ENCODE assay signal across 8 mouse cellular contexts in genomic region chr11:44619887-44620693, GRCm38 (mm10). TPM values are rescaled to one million over a fixed set of nuclear protein-coding genes. Genes with fewer than 3 reads are reported as not detected.
DNase-seq lines count a peak whose midpoint lies in the region; ATAC-seq and TF ChIP-seq lines count a peak whose summit lies in the region.

No protein-coding gene starts in this region.

- H3K9me3 ChIP-seq in lung, embryonic 14.5 days (ENCODE audit: low read depth, low read length): peaks cover 5% of the 10 kb centered on the region; the same call in 1 of the 2 replicates
- H3K9me3 ChIP-seq in heart, embryonic 14.5 days (ENCODE audit: control insufficient read depth, low read length): peaks cover 4% of the 10 kb centered on the region; the same call in 1 of the 2 replicates
- no peaks in the 10 kb centered on the region for H3K9me3 ChIP-seq in limb, embryonic 13.5 days
- no peaks in the 10 kb centered on the region for H3K9me3 ChIP-seq in stomach, embryonic 16.5 days (replicated peaks; ENCODE audit: control insufficient read depth, low read length)

- WGBS in lung, embryonic 14.5 days: 6% methylated on average over 41 of the region's 41 CpGs
- WGBS in heart, embryonic 14.5 days: 3% methylated on average over 41 of the region's 41 CpGs
- WGBS in limb, embryonic 13.5 days: 1% methylated on average over 41 of the region's 41 CpGs
- 9% methylated on average over 41 of the region's 41 CpGs for WGBS in stomach, embryonic 16.5 days

- DNase-seq in lung, embryonic 14.5 days: no peak
- DNase-seq in lung, postnatal 14 days: no peak
- DNase-seq in embryo, embryonic 10 days (ENCODE audit: low spot score): peak; percentile 43
- DNase-seq in ovary, postnatal 36 days (ENCODE audit: low spot score): no peak

- ATAC-seq in lung, embryonic 14.5 days (ENCODE audit: insufficient read depth): no peak
- ATAC-seq in heart, embryonic 14.5 days (ENCODE audit: insufficient number of reproducible peaks, insufficient read depth, low FRiP score, low read depth): no peak
- ATAC-seq in limb, embryonic 13.5 days (ENCODE audit: low FRiP score, low read depth): no peak
- no peak for ATAC-seq in stomach, embryonic 16.5 days (ENCODE audit: insufficient read depth, low FRiP score)
- ATAC-seq in granulocyte monocyte progenitor cell, adult 5-6 weeks (replicated peaks; ENCODE audit: poor library complexity, severe bottlenecking): no peak

- no peak overlapping the region for H3K27ac ChIP-seq in lung, embryonic 14.5 days (ENCODE audit: low read depth)
- H3K27ac ChIP-seq in heart, embryonic 14.5 days (replicated peaks in 1 of 2; ENCODE audit: control insufficient read depth in 1 of 2, insufficient read depth in 1 of 2, low read depth in 2 of 2, low read length in 2 of 2): peak overlapping the region in 1 of 2 experiments; percentile 26; a peak in 3 of 4 replicates
- H3K27ac ChIP-seq in limb, embryonic 13.5 days: peak overlapping the region; percentile 99
- no peak overlapping the region for H3K27ac ChIP-seq in stomach, embryonic 16.5 days (ENCODE audit: low read length)

- H3K9ac ChIP-seq in lung, embryonic 14.5 days: peak overlapping the region; percentile 47
- H3K9ac ChIP-seq in heart, embryonic 14.5 days (ENCODE audit: low read length): peak overlapping the region; percentile 83
- H3K9ac ChIP-seq in limb, embryonic 13.5 days: peak overlapping the region; percentile 98
- H3K9ac ChIP-seq in stomach, embryonic 16.5 days (ENCODE audit: low read length): peak overlapping the region; percentile 55

- H3K4me2 ChIP-seq in lung, embryonic 14.5 days: peak overlapping the region; percentile 80
- H3K4me2 ChIP-seq in heart, embryonic 14.5 days (ENCODE audit: low read length): peak overlapping the region; percentile 88
- H3K4me2 ChIP-seq in limb, embryonic 13.5 days (replicated peaks): peak overlapping the region; percentile 80
- peak overlapping the region; percentile 31 for H3K4me2 ChIP-seq in stomach, embryonic 16.5 days (ENCODE audit: low read depth, low read length)

- H3K4me1 ChIP-seq in lung, embryonic 14.5 days (ENCODE audit: insufficient read depth): no peaks in the 10 kb centered on the region
- H3K4me1 ChIP-seq in heart, embryonic 14.5 days (ENCODE audit: control insufficient read depth in 2 of 2, insufficient read depth in 2 of 2, low read length in 2 of 2): peaks cover 5 to 11% of the 10 kb centered on the region in 2 experiments
- H3K4me1 ChIP-seq in limb, embryonic 13.5 days: peaks cover 36% of the 10 kb centered on the region
- no peaks in the 10 kb centered on the region; the same call in 1 of the 2 replicates for H3K4me1 ChIP-seq in stomach, embryonic 16.5 days (ENCODE audit: control insufficient read depth, insufficient read depth, low read length)

- TF ChIP-seq CTCF in lung, embryonic 14.5 days (IDR thresholded peaks at IDR 0.05; ENCODE audit: low read depth): no peak

- H3K36me3 ChIP-seq in lung, embryonic 14.5 days (ENCODE audit: insufficient read depth): no peaks in the 10 kb centered on the region
- 0 out of 2 replicates have a peak, but pooled peaks cover 4% of the 10 kb centered on the region for H3K36me3 ChIP-seq in heart, embryonic 14.5 days (ENCODE audit: control insufficient read depth, insufficient read depth, low read length)
- peaks cover 16% of the 10 kb centered on the region for H3K36me3 ChIP-seq in limb, embryonic 13.5 days
- no peaks in the 10 kb centered on the region for H3K36me3 ChIP-seq in stomach, embryonic 16.5 days (ENCODE audit: control insufficient read depth, insufficient read depth, low read length)

- peaks cover 61% of the 10 kb centered on the region for H3K27me3 ChIP-seq in lung, embryonic 14.5 days (ENCODE audit: insufficient read depth, low read length)
- peaks cover 41% of the 10 kb centered on the region for H3K27me3 ChIP-seq in heart, embryonic 14.5 days (ENCODE audit: control insufficient read depth, insufficient read depth, low read length)
- H3K27me3 ChIP-seq in limb, embryonic 13.5 days: peaks cover 44% of the 10 kb centered on the region
- H3K27me3 ChIP-seq in stomach, embryonic 16.5 days (ENCODE audit: control insufficient read depth, insufficient read depth, low read length): peaks cover 34% of the 10 kb centered on the region

- peak overlapping the region; percentile 51 for H3K4me3 ChIP-seq in lung, embryonic 14.5 days (ENCODE audit: low read depth, low read length)
- peak overlapping the region; percentile 45 to 70 for H3K4me3 ChIP-seq in heart, embryonic 14.5 days (ENCODE audit: control insufficient read depth in 1 of 2, insufficient read depth in 1 of 2, low read depth in 1 of 2, low read length in 2 of 2)
- H3K4me3 ChIP-seq in limb, embryonic 13.5 days: peak overlapping the region; percentile 73
- H3K4me3 ChIP-seq in stomach, embryonic 16.5 days (replicated peaks; ENCODE audit: low read length): peak overlapping the region; percentile 59

RNA-seq across cellular contexts. Expression of gene Ebf1, which starts 3.0 kb away (rescaled TPM):
- 10.4 and 11.6 TPM in 2 replicates for polyA plus RNA-seq in lung, embryonic 14.5 days (2014; fragmentation: Nextera tagmentation; extraction: Ambion mirVana)
- polyA plus RNA-seq in heart, embryonic 14.5 days (2014; fragmentation: Nextera tagmentation; extraction: Ambion mirVana): 17.0 and 17.7 TPM in 2 replicates
- 103 and 126 TPM in 2 replicates for polyA plus RNA-seq in limb, embryonic 13.5 days (2015; fragmentation: Nextera tagmentation; extraction: Ambion mirVana)
- polyA plus RNA-seq in stomach, embryonic 16.5 days (2015; fragmentation: Nextera tagmentation; extraction: Ambion mirVana): 11.5 and 12.4 TPM in 2 replicates
- not detected in 2 replicates for total RNA-seq in granulocyte monocyte progenitor cell, adult 5-6 weeks (2014; fragmentation: Nextera tagmentation)
- not detected in 2 replicates for total RNA-seq in granulocyte monocyte progenitor cell, adult 5-6 weeks (2017)

Comparison
In these comparisons a context has a peak if more than half of its experiments do, and no peak if none do; other contexts are left out.
1. H3K4me2 ChIP-seq: peak in every context shown above with its lines; median percentile 88 in heart, embryonic 14.5 days; 80 in lung, embryonic 14.5 days; 80 in limb, embryonic 13.5 days; 31 in stomach, embryonic 16.5 days.
2. H3K9ac ChIP-seq: peak in every context shown above with its lines; median percentile 98 in limb, embryonic 13.5 days; 83 in heart, embryonic 14.5 days; 55 in stomach, embryonic 16.5 days; 47 in lung, embryonic 14.5 days.